Mouse (Mus musculus) hindbrain, embryonic 12.5 days (tissue): Measurements from ENCODE around the gene Epb41l1. TPM values are rescaled to one million over a fixed set of nuclear protein-coding genes. Genes with fewer than 3 reads are reported as not detected.

Experiments
- ATAC-seq: fragments of 200-750 bp; cut with Nextera tagmentation; 2 replicates; pipeline ENCODE4 v1.8.0; 2017; ENCODE audit warnings: moderate TSS enrichment; ENCODE audit not compliant: low FRiP score
- H3K27ac ChIP-seq: fragments of 300-500 bp; sonication (generic); 2 replicates; pipeline ENCODE4 v1.5.1; 2016; ENCODE audit warnings: mild to moderate bottlenecking
- H3K27me3 ChIP-seq: fragments of 300-500 bp; sonication (generic); 2 replicates; pipeline ENCODE4 v1.6.1; 2016; ENCODE audit warnings: mild to moderate bottlenecking
- H3K36me3 ChIP-seq: fragments of 300-500 bp; sonication (generic); 2 replicates; pipeline ENCODE4 v1.6.1; 2016; ENCODE audit warnings: mild to moderate bottlenecking
- H3K4me1 ChIP-seq: fragments of 300-500 bp; sonication (generic); 2 replicates; pipeline ENCODE4 v1.6.1; 2016
- H3K4me2 ChIP-seq: fragments of 300-500 bp; sonication (generic); replicated peaks from 2 replicates; pipeline ENCODE4 v1.6.1; 2016; ENCODE audit warnings: mild to moderate bottlenecking
- H3K4me3 ChIP-seq: fragments of 300-500 bp; sonication (generic); 2 replicates; pipeline ENCODE4 v1.5.1; 2016; ENCODE audit warnings: mild to moderate bottlenecking
- H3K9ac ChIP-seq: fragments of 300-500 bp; sonication (generic); 2 replicates; pipeline ENCODE4 v1.6.1; 2016; ENCODE audit warnings: mild to moderate bottlenecking, moderate library complexity
- H3K9me3 ChIP-seq: fragments of 300-500 bp; sonication (generic); replicated peaks from 2 replicates; pipeline ENCODE4 v1.6.1; 2016; ENCODE audit warnings: mild to moderate bottlenecking
- WGBS: fragments of 180-500 bp; shearing (Covaris S2); methylation state at CpG from one replicate; pipeline ENCODE4 v1.1.7; 2016; 5-methylcytosine and 5-hydroxymethylcytosine counted together
- polyA plus RNA-seq: library from polyadenylated mRNA; unstranded; fragments of >200 nt; fragmentation: Nextera tagmentation; extraction: Ambion mirVana; gene quantifications from 2 replicates; pipeline ENCODE4 v1.2.1, GENCODE M21; 2016

Gene Epb41l1
- polyA plus RNA-seq, 1 experiment from 2014 or later, result 7.1 TPM

GRCm38 (mm10) chr2:156568647-156569046 is 147.9 kb downstream of the Epb41l1 start:
- WGBS, result 92% methylated on average over 7 of the region's 7 CpGs
- no peak for ATAC-seq
- no peaks in the 10 kb centered on the region for H3K9me3 ChIP-seq
- no peak overlapping the region for H3K9ac ChIP-seq
- no peak overlapping the region for H3K27ac ChIP-seq
- no peaks in the 10 kb centered on the region for H3K4me1 ChIP-seq
- H3K27me3 ChIP-seq, result no peaks in the 10 kb centered on the region
- no peak overlapping the region for H3K4me3 ChIP-seq
- H3K4me2 ChIP-seq, result no peak overlapping the region
- peaks cover 46% of the 10 kb centered on the region for H3K36me3 ChIP-seq

- H3K9ac ChIP-seq, result no peak overlapping the region
- no peak overlapping the region for H3K4me3 ChIP-seq
- 95% methylated on average over 3 of the region's 3 CpGs for WGBS
- H3K27me3 ChIP-seq, result no peaks in the 10 kb centered on the region
- no peaks in the 10 kb centered on the region for H3K4me1 ChIP-seq
- no peak overlapping the region for H3K4me2 ChIP-seq
- no peaks in the 10 kb centered on the region for H3K9me3 ChIP-seq
- no peak for ATAC-seq
- H3K27ac ChIP-seq, result no peak overlapping the region
- peaks cover 40% of the 10 kb centered on the region for H3K36me3 ChIP-seq
Observed at GRCm38 (mm10) chr2:156569261-156569660, 148.6 kb downstream of the Epb41l1 start.

DNA sequence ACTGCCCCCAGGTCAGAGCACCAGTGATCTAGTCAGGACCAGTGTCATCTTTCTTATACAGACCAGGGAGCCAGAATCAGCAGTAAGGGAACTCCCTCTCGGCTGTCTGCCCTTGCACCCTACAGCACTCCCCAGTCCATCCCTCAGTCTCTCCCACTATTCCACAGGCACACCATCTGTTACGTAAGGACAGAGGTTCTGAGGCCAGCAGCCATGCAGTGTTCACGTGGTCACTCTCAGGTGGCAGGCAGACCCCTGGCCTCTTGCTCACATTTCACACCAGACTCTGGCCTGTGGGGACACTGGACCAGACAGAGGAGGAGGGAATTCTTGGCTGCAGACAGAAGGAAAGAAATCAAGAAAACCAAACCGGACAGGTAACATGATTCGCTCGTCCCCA is 150.8 kb downstream of the Epb41l1 start:
- 79% methylated on average over 6 of the region's 6 CpGs for WGBS
- no peak for ATAC-seq
- Histone ChIP-seq H3K27me3 (no peaks in the 10 kb centered on the region), H3K4me3 (no peak overlapping the region), H3K4me1 (no peaks in the 10 kb centered on the region), H3K9me3 (no peaks in the 10 kb centered on the region), H3K9ac (no peak overlapping the region), H3K27ac (no peak overlapping the region), H3K36me3 (peaks cover 31% of the 10 kb centered on the region), H3K4me2 (no peak overlapping the region)

GRCm38 (mm10) chr2:156576850-156577587 is 156.3 kb downstream of the Epb41l1 start:
- ATAC-seq, result no peak
- H3K27ac ChIP-seq, result no peak overlapping the region
- no peaks in the 10 kb centered on the region for H3K36me3 ChIP-seq
- no peaks in the 10 kb centered on the region for H3K4me1 ChIP-seq
- no peak overlapping the region for H3K4me2 ChIP-seq
- WGBS, result 78% methylated on average over 7 of the region's 7 CpGs
- H3K27me3 ChIP-seq, result no peaks in the 10 kb centered on the region
- no peaks in the 10 kb centered on the region for H3K9me3 ChIP-seq
- H3K4me3 ChIP-seq, result no peak overlapping the region
- H3K9ac ChIP-seq, result no peak overlapping the region

GRCm38 (mm10) chr2:156580507-156580906 is 159.8 kb downstream of the Epb41l1 start:
- Histone ChIP-seq H3K4me1 (peaks cover 14% of the 10 kb centered on the region), H3K4me2 (no peak overlapping the region), H3K4me3 (no peak overlapping the region), H3K27me3 (no peaks in the 10 kb centered on the region), H3K9me3 (no peaks in the 10 kb centered on the region), H3K27ac (no peak overlapping the region), H3K9ac (no peak overlapping the region), H3K36me3 (no peaks in the 10 kb centered on the region)
- ATAC-seq, result no peak
- 78% methylated on average over 5 of the region's 5 CpGs for WGBS

DNA sequence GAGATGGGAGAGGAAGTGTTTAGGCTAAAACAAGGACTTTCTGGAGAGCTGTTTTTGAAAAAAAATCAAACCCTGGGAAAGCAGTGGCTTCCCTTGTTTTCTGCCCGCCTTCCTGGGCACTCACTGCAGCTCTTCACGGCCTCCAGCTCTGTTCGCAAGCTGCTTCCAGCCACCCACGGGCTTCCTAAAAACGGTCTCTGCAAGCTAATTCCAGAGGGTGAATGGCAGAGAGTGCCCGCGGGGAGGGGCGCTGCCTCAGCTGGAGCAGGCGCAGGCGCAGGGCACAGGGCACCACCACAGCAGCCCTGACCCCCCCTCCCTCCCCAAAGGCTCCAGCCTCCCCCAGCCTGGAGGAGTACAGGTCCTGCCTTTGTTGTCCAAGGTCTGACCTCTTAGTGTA is 160.5 kb downstream of the Epb41l1 start:
- Histone ChIP-seq H3K4me3 (no peak overlapping the region), H3K9ac (no peak overlapping the region), H3K27ac (no peak overlapping the region), H3K4me2 (no peak overlapping the region), H3K4me1 (peaks cover 17% of the 10 kb centered on the region), H3K27me3 (no peaks in the 10 kb centered on the region), H3K9me3 (no peaks in the 10 kb centered on the region), H3K36me3 (no peaks in the 10 kb centered on the region)
- ATAC-seq, result no peak
- 65% methylated on average over 10 of the region's 10 CpGs for WGBS

DNA sequence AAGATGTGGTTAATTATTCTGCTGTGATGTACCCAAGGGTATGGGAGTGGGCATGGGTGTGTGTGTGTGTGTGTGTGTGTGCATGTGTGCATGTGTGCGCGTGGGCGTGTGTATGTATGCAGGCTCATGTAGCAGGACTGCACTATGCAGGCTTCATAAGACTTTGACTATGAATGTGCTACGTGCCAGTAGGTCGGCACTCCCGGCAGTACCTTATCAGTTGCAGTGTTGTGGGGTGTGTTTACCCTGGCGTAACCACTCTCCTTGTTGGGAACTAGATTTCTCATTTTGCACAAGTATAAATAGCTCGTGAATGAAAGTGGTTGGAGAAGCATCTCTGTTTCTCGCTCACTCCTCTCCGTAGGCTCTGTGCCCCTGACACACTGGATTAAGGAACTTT is 162.2 kb downstream of the Epb41l1 start:
- H3K4me3 ChIP-seq, result no peak overlapping the region
- WGBS, result 97% methylated on average over 10 of the region's 10 CpGs
- H3K36me3 ChIP-seq, result no peaks in the 10 kb centered on the region
- peaks cover 17% of the 10 kb centered on the region for H3K4me1 ChIP-seq
- no peak overlapping the region for H3K9ac ChIP-seq
- no peak for ATAC-seq
- H3K27me3 ChIP-seq, result no peaks in the 10 kb centered on the region
- no peak overlapping the region for H3K4me2 ChIP-seq
- H3K9me3 ChIP-seq, result no peaks in the 10 kb centered on the region
- H3K27ac ChIP-seq, result no peak overlapping the region

GRCm38 (mm10) chr2:156584154-156584796 is 163.6 kb downstream of the Epb41l1 start:
- Histone ChIP-seq H3K4me2 (peak overlapping the region; percentile 44; the same call in 1 of the 2 replicates), H3K27ac (0 out of 2 replicates have a peak overlapping the region, but pooled peaks have one; percentile 1), H3K36me3 (no peaks in the 10 kb centered on the region), H3K9me3 (no peaks in the 10 kb centered on the region), H3K4me3 (no peak overlapping the region), H3K4me1 (peaks cover 17% of the 10 kb centered on the region), H3K9ac (no peak overlapping the region), H3K27me3 (no peaks in the 10 kb centered on the region)
- 65% methylated on average over 11 of the region's 11 CpGs for WGBS
- 0 out of 2 replicates have a peak, but pooled peaks have one; percentile 10 for ATAC-seq

- Histone ChIP-seq H3K9me3 (0 out of 2 replicates have a peak, but pooled peaks cover 1% of the 10 kb centered on the region), H3K9ac (no peak overlapping the region; the same call in 1 of the 2 replicates), H3K36me3 (no peaks in the 10 kb centered on the region), H3K27me3 (no peaks in the 10 kb centered on the region), H3K4me2 (peak overlapping the region; percentile 44), H3K4me1 (peaks cover 17% of the 10 kb centered on the region), H3K4me3 (no peak overlapping the region), H3K27ac (no peak overlapping the region)
- WGBS, result 25% methylated on average over 14 of the region's 14 CpGs
- peak; percentile 64 for ATAC-seq
Observed at GRCm38 (mm10) chr2:156584797-156585471, 164.2 kb downstream of the Epb41l1 start.

- no peak overlapping the region for H3K27ac ChIP-seq
- H3K36me3 ChIP-seq, result no peaks in the 10 kb centered on the region
- H3K4me3 ChIP-seq, result no peak overlapping the region
- H3K9ac ChIP-seq, result no peak overlapping the region; the same call in 1 of the 2 replicates
- H3K27me3 ChIP-seq, result no peaks in the 10 kb centered on the region
- ATAC-seq, result no peak
- 0 out of 2 replicates have a peak, but pooled peaks cover 2% of the 10 kb centered on the region for H3K9me3 ChIP-seq
- peaks cover 13% of the 10 kb centered on the region for H3K4me1 ChIP-seq
- WGBS, result 93% methylated on average over 9 of the region's 9 CpGs
- H3K4me2 ChIP-seq, result no peak overlapping the region
Observed at GRCm38 (mm10) chr2:156589481-156589880, 168.8 kb downstream of the Epb41l1 start.
